Mouse (Mus musculus) G1E (cell line): ENCODE data around the gene Ptpa.

Source experiments
- CTCF ChIP-seq: IDR thresholded peaks from 2 replicates; pipeline ENCODE4 v1.5.1; 2012; ENCODE audit warnings: low read depth, low read length, inconsistent platforms, mixed read lengths
- GATA1 ChIP-seq: IDR thresholded peaks from 2 replicates; pipeline ENCODE4 v1.6.1; 2012; ENCODE audit warnings: borderline replicate concordance, low read length, inconsistent platforms, mixed read lengths
- TAL1 ChIP-seq: conservative IDR thresholded peaks from 2 replicates; pipeline ENCODE4 v1.6.1; 2012; ENCODE audit warnings: low read depth, low read length, inconsistent platforms, mixed read lengths

DNA sequence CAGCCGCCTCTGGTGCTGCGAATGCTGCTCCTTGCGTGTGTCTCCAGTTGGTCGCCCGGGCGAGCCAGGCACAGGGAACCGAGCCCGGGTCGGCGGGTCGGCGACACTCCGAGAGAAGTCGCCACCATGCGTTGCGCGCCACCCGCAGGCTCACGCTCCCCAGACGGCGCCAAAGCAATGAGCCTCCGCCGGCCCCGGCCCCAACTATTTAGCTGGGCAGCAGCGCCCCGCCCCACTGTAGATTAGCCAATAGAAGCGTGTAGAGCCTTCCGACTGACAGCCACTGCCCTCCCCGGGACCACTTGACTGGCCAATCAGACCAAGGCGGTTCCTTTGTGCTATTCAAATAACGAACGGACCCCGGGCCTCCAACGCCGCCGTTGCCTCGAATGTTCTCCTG, 58.2 kb downstream of the Ptpa start, which contains the start of gene Ier5l:
- TF ChIP-seq CTCF (no peak), TAL1 (no peak), GATA1 (no peak)
